Mouse (Mus musculus): Measurements from ENCODE around the gene H2afy.

H2afy gene

DNA sequence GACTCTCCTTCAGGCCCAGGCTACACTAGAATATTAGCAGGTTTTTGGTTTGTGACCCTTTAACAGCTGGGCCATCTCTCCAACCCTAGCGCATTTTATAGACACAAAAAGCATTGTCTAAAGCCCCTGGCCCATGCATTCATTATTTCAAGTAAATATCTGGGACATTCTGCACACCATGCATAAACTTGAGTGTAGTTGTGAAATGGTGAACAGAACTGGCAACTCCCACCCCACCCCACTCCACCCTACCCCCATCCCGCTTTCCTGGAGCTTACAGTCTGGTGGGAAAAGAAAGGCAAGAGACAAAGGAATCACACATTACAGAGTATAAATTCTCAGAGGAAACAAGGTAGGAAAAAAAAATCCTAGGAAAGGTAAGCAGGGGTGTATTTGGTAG lies at the start of gene H2afy:
H2afy (minus strand) TSS at position 162 of the 400 bp plus-strand sequence.
- no peak for DNase-seq

DNA sequence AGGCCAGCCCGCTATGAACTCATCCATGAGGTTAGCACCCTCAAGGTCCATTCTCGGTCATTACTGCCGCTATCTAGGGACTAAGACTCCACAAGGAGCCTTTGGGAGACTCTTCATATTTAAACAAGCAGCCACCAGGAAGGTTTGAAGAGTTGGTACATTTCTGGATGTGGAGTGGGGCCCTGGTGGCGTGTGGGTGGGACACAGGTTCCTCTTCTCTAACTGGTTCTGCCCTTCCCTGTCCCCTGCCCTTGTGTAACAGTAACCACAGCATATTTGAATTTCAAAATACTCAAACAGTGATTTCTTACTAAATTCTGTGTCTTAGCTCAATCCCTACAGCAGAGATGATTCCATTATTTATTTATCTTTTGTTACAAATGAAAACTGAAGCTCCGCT lies 47.5 kb upstream of the H2afy start:
- DNase-seq: no peak

DNA sequence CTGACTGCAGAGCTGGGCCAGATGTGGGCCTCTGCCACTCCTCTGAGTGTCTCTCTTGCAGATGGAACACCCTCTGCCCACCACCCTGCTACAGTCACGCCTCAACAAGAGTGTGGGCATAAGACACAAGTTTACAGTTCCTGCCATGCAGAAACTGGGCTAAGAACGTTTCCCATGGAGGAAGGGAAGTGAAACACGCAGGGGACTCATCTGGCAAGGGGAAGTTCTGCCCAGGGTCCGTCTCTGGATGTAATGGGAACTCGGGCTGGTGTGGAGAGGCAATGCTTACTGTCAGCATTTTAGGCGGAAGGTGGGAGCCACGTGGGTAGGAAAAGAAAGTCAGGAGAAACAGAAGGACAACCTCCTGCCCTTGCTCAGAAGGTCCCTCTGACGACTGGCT lies 45.3 kb upstream of the H2afy start:
- no peak for DNase-seq

DNA sequence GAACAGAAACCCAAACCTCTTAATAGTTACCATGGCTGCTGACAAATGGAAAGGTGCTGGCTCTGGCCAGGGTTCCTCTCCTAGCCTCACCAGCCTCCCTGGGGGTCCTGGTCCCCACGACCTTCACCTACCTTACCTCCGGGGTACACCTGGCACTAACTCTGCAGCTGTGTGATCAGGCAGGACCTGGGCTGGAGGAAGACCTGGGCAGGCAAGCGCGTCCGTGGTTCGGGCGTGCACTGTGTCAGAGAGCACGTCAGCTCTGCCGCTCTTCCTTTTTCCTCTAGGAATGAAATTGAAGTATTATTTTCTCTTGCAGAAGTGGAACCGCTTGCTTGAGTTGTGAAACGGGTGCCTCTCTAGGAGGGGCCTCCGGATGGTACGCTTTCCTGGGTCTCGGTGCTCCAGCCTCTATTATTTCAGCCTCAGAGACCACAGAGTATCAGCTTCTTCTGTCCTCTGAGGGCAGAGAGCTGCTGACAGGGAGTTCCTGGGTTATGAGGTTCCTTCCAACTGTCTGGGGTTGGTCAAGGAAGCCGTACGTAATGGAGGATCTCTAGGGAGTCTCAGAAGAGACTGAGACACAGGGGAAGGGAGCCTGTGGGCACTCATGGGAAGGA lies 42.4 kb upstream of the H2afy start, which contains the start of gene Tifab:
Tifab (minus strand) TSS at position 470 of the 620 bp plus-strand sequence.
- DNase-seq: no peak

DNA sequence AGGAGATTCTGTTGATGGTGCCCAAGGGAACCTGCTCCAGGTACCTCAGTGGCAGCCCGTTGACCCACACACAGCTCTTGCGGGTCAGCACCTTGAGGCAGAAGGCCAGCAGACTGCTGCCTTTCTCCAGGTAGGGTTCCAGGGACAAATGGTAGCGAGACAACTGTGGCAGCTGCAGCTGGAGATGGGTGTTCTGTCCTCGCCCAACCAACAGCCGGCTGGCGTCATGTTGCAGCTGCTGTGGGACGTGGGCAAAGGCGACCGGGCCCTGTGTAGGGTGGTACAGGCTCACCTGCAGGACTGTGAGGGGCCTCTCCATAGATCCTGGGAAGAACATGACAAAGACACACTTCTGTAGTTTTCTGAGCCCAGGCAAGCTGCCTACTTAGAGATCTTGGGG lies 40.1 kb upstream of the H2afy start:
- DNase-seq: no peak

DNA sequence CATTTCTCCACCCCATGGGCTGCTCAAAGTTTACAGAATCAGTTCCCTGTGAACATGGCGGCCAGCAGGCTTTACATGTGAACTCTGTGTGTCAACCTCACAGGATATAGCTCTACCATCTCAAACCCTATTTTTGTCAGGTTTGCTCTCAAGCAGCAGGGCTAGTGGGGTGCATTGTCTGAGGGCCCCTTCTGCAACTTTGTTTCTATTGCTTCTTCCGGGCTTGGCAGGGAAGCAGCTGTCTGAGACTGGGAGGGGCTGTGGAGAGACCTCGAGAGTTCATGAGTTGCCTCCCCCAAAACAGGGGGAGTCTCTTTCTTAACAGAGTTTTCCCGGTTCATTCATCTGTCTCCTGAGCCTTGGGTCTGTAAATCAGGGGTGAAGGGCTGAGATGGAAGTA lies 39.7 kb upstream of the H2afy start:
- no peak for DNase-seq

DNA sequence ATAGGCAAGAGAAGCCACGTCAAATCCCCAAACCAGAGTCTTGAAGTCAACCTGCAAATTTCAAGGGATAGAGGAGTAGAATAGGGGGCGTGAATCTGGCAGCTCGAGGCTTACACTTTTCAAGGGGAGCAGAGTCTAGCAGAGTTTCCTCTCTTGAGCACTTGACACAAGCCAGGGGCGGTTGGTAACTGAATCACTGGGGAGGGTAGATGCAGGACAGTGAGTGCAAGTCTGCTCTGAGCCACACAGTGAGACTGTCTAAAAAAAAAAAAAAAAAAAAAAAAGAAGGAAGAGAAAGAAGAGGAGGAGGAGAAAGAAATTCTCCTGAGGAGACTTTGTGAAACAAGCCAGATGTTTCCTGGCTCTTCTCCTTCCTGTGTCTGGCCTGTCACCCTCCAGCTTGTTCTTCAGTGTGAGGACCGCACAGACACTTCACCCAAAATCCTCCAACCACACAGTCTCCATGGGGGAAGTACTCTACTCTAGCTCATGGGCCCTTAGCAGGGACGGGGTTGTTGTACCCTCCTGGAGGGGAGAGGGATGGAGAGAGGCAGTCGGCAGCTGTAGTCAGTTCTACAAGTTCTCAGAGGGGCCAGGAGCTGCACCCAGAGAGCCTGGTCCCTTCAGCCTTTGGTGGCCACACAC lies 36.9 kb upstream of the H2afy start:
- DNase-seq: no peak

DNA sequence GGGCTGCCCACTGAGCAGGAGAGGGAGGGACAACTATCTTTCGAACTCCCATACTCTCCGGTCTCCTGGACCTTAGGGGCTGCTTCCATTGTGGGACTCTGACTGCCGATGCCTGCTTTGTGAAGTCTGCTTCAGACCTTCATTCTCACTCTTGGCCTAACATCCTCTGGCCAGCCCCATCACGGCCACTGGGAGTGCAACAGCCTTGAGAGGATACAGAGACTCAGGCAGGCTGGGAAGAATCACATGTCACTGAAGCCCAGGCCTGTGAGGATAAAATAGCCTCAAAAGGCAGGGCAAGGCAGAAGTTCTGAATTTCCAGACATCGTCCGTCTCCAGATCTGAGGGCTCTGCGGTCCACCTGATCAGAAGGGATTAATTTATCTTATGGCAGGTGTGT lies 35.9 kb upstream of the H2afy start:
- no peak for DNase-seq

DNA sequence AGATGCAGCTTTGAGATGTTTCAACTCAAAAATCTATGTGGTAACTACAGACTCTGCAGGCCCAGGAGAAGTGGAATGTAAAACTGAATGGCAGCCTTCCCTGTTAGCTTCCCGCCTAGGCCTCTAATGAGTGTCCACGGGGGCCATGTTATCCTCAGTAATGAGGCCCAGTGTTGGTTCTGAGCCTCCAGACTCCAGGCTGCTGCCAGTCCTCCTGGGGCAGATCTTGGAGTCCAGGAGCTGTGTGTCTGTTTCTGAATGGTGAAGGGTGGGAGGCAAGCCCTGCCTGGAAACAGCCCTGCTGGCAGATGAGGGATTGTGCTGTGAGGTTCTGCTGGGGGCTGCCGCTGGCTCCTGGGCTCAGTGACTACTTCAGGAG lies 32.2 kb upstream of the H2afy start:
- no peak for DNase-seq

DNA sequence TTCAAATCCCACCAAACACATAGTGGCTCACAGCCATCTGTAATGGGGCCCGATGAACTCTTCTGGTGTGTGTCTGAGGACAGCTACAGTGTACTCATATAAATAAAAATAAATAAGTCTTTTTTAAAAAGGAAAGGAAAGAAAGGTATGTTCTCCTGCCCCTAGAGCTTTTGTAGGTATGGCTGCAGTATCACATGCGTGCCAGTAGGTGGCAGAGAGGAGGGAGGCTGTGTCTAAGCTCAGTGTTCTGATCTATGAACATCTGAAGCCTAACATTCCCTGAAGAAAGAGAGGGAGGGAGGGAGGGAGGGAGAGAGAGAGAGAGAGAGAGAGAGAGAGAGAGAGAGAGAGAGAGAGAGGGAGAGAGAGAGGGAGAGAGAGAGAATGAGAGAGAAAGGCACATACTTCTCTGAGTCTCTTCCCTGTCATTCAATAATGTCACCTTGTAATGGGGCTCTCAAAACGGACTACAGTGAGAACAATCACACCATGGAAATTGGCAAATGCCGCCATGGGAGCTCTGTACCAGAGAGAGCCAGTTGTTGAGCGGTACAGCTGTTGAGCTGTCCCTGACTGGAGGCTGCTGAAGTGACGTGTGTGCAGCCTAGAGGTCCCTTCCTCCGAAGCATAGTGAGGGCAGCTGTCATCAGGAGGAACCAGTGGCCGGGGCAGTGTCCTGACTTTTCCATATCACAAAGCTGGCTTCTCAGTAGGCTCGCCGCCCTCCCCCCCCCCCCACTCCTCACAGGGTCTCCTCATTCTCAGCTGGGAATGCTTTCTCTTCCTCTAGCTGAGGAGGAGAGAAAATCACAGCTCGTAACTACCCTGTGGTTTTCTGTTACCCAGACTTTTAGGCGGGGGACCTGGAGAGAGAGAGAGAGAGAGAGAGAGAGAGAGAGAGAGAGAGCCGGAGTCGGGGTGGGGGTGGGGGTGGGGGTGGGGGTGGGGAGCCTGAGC lies 31.6 kb upstream of the H2afy start:
- DNase-seq: no peak

DNA sequence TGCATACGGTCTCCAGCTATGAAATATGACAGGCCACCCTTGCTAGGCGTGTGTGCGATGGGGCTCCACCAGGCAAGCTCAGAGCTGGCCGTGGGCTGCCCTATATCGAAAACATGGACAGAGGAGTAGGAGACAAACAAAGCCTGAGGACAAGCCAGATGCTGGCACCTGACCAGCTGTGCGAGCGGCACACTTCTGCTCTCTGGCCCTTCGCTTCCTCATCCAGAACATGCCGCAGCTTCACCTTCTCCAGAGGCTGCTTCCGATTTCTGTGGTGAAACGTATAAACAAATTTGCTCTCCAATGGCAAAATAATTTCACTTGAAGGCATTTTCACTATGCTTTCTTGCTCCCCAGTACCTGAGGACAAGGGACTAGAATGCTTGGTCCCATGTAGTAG lies 29.4 kb upstream of the H2afy start:
- no peak for DNase-seq

DNA sequence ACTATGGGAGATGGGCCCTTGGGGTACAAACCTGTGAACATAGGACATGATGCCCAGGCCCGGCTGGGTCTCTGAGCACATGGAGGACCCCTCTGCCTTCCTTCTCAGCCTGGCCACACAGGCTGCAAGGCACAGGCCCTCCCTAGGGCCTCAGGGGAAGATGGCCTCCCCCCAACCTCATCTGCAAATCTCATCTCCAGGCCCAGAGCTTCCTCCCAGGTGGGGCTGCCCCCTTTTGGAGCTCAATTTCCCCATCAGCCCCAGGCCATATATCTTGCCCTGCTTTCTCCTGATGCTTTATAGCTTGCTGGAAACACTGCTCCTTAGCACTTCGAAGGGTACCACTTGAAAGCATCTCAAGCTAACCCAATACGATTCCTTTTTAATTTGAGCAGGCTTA lies 28.2 kb upstream of the H2afy start:
- no peak for DNase-seq

DNA sequence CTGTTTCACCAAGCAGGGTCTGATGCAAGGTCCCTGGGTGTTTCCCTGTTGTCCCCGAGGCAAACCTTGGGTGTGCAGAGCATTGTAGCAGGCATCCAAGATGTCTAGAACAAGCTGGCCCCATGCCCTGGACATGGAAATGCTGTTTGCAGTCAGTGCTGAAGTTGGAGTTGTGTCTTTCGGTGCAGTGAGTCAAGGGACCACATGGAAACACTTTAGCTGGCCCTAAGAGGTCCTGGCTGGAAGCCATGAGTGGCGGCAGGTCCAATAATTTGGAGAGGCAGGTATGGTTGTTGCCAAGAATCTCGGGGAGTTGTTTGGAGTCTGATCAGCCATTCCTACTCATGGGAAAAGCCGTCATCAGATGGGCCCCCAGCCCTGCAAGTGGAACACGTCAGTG lies 27.6 kb upstream of the H2afy start:
- DNase-seq: no peak

DNA sequence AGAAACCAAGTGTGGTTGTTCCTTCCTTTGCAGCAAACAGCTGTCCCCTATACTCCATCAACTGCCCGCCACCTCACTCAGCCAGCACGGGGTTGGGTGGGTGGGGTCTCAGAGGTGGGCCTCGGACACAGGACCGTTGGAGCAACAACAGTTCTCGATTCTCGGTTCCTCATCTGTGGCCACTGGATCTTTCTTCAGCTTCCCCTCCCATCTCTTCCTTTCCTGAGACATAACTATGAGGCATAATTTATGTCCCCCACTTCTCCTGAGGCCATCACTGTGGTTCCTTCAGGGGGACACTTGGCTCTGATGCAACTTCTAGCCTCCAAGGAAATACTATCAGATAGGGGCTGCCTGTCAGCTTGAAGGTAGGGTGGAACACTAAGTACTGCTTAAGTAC lies 26.7 kb upstream of the H2afy start:
- DNase-seq: no peak

DNA sequence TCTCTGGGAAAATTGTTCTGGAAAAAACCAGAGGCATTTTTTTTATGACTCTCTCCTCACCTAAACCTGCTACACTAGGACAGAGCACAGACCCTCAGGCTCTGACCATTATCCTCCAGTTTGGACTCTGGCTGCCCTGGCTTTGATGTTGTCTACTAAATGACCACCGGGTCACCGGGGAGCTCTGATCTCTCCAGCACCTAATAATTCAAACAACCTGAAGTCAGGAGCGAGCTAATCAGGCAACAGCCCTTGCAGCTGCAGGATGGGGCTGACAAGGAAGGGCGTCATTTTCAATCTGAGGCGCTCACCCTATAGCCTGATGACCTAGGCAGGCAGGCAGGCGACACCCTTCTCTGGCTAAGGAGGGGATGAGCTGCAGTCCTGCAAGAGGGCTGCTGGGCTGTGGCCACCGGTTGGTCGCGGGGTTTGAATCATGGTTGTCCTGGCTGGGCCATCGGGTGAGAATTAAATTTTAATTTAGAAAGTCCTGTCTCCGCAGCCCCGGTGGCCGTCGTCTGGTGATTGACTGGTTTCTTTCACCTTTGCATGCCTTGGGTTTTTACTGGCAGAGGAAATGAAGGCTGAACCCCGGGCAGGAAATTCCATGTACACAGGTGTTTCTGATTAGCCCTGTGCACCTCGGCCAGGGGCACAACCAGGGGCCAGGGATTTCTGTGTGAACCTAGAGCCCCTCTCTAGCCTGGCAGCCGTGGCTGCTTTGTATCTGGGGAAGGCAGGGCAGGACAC lies 23.6 kb upstream of the H2afy start:
- no peak for DNase-seq

DNA sequence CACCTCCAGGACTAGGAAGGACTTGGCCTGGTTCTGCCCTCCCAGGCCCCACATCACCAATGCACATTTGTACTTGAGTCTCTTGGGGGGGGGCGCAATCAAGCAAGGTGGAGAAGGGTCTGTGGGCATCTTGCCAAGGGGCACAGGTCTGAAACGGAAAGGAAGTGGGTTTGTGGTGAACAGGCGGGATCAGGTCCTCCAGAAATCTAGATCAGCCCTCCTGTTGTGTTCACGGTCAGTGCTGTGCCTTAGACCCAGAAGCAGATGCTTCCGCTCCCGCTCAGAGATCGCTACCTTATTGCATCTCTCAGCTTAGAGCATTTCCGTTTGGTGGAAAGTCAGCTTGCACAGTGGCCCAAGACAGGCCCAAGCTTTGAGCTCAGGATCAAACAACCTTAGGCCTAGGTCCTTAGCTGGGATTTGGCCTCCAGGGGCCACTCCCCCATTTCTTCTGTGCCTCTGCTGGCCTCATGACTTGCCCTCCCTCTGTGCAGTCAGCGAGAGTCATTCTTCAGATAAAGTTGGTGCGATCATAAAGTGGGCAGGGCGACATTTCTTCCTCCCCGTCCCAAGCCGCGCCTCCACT lies 22.9 kb upstream of the H2afy start:
- no peak for DNase-seq

DNA sequence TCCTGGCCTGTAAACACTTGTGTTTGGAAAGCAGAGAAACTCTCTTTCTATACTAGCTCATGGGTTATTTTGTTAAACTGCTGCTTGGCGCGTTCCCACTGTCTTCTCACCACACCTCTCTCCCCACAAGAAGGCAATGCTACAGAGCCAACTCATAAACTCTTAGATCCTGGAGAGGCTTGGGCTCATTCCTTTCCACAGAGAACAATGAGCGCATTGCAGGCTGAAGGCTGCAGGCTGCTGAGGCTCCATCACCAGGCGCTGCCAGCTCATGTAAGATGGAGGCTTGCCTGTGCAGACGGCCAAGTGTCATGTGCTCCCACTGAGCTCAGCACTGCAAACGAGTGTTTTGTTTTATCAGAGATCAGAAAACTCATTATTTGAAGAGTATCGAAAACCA lies 19.5 kb upstream of the H2afy start:
- no peak for DNase-seq

DNA sequence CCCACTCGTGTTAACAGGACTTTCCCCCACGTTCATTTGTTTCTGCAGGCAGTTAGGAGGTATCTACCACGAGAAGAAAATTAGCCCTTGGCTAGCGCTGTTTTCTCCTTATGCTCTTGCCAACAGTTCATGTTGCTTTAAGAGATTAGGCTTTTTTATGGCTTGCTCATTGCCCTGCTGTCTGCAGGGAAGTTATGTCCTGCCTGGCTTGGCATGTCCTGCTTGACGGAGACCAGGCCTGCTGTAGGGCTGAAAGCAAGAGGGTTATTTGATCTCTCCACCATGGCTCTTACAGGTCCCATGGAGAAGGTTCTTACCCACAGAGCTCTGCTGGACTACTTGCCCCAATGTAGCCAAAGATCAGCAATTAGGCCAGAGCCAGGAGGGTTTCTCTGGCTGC lies 18.9 kb upstream of the H2afy start:
- DNase-seq: no peak

DNA sequence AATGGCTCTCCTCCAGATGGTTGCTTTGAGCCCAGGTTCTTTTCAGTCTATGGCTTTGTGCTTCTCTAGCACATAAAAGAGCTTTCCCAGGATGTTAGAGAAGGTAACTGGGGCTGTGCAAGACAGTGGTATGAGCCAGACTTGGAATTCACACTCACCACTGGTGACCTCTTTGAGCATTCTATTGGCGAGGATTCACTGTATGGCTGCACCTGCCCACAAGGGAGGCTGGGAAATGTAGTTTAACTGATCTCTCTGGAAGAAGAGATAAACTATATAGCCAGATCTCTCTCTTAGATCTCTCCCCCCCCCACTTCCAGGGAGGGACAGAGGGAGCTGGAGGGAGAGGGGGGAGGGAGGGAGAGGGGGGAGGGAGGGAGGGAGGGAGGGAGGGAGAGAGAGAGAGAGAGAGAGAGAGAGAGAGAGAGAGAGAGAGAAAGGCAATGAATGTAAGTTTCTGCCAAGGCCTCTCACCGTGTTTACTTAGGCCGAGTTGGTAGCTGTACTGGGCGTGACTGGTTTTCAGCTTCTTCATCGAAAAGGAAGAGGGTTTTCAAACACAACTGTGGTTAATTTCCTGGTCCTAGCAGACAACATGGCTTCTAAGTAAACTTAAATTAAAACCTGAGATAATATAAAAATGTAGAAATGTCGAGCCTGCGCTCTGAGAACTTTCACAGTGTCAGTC lies 16.8 kb upstream of the H2afy start:
- DNase-seq: no peak

DNA sequence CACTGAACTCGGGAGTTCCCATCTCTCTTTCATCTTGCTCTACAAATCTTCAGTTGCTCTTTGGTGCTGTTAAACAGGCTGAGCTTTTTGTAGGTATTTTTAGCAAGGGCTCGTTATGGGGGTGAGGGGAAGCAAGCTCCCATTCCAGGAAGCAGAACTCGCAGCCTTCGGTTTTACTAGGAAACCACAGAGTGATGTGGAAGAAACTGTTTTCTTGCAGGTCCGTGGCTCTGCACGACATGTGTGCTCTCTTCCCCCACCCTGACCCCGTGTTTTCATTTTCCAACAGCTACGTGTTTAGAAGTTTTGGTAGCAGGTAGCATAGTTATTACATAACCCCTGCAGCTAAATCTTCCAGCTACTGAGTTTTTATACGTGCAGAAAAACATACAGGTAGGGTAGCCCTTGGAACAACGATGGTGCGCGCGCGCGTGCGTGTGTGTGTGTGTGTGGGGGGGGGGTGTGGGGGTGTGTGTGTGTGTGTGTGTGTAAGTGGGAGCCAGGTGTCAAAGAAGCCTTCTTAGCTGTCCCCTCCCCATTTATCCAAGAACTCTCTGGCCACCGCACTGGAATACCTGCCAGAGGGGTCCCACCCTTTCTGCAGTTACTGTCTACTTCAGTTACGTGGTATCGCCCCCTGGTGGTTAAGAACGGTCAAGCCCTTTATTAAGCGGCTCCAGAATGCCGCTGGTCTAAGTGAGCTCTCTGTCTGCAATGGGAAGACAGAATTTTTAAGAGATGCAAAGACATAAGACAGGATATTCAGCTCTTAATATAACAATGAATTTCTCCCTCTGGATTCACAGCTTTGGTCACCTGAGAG lies 15.5 kb upstream of the H2afy start:
- no peak for DNase-seq

DNA sequence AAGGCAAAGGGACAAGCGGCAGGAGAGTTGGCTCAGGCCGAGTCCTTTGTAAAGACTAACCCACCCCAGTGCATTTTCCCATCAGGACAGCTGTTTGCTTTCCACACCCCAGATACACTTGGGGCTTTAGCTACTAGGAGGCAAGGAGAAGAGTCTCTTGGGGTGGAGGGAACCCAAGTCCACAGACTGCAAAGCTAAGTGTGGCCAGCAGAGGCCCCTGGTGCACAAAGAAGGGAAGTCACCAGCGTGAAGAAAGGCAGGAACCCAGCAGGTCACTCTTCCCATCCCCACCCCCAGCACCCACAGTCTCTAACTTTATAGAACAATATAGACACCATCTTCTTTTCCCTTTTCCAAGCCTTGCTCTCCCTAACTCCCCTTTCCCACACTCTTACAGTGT lies 9.4 kb upstream of the H2afy start:
- DNase-seq: no peak
